Mouse (Mus musculus): ENCODE measurements around the gene Anks4b. TPM values are rescaled to one million over a fixed set of nuclear protein-coding genes. Genes with fewer than 3 reads are reported as not detected.

Anks4b gene
- polyA plus RNA-seq, 1 experiment from 2014 or later = not detected

GRCm38 (mm10) chr7:120163581-120164251 is 9.9 kb upstream of the Anks4b start:
- no peaks in the 10 kb centered on the region for H3K36me3 ChIP-seq
- H3K4me1 ChIP-seq (replicated peaks) = no peaks in the 10 kb centered on the region
- no peak overlapping the region for H3K9ac ChIP-seq
- H3K27ac ChIP-seq = no peak overlapping the region
- 88% methylated on average over 11 of the region's 11 CpGs for WGBS
- H3K27me3 ChIP-seq = no peaks in the 10 kb centered on the region
- no peaks in the 10 kb centered on the region for H3K9me3 ChIP-seq
- H3K4me2 ChIP-seq = no peak overlapping the region
- H3K4me3 ChIP-seq = no peak overlapping the region
- ATAC-seq (ENCODE audit: low FRiP score) = no peak

DNA sequence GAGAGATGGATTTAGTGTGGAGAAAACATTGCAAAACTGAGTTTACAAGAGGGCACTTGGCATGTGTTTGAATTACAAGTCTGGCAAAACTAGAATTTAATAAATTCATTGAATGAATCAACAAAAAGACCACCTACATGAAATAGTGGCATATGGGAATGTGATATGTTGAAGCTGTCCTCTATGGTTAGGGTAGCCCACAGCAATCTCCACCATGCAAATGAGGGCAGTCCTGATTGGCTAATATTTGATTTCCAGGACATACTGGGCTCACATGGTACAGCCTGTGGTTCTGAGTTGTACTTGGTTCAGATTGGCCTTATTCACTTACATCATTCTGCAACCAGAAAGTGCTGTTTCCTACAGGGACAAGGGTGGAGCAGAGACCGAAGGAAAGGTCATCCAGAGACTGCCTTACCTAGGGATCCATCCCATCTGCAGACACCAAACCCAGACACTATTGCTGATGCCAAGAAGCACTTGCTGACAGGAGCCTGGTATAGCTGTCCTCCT is 1.4 kb upstream of the Anks4b start:
- Histone ChIP-seq H3K4me2 (no peak overlapping the region), H3K9ac (no peak overlapping the region), H3K27ac (no peak overlapping the region), H3K36me3 (no peaks in the 10 kb centered on the region), H3K4me3 (no peak overlapping the region), H3K9me3 (no peaks in the 10 kb centered on the region), H3K27me3 (no peaks in the 10 kb centered on the region), H3K4me1 (replicated peaks) (no peaks in the 10 kb centered on the region)
- ATAC-seq (ENCODE audit: low FRiP score) = no peak
- WGBS = 100% methylated on average over 1 of the region's 1 CpGs

GRCm38 (mm10) chr7:120174723-120175504 is 1.3 kb downstream of the Anks4b start:
- H3K9ac ChIP-seq = no peak overlapping the region
- H3K4me1 ChIP-seq (replicated peaks) = no peaks in the 10 kb centered on the region; the same call in 1 of the 2 replicates
- no peak overlapping the region for H3K27ac ChIP-seq
- no peak for ATAC-seq (ENCODE audit: low FRiP score)
- no peaks in the 10 kb centered on the region for H3K27me3 ChIP-seq
- 86% methylated on average over 11 of the region's 11 CpGs for WGBS
- no peaks in the 10 kb centered on the region for H3K36me3 ChIP-seq
- no peak overlapping the region for H3K4me2 ChIP-seq
- H3K4me3 ChIP-seq = no peak overlapping the region
- no peaks in the 10 kb centered on the region for H3K9me3 ChIP-seq

- Histone ChIP-seq H3K36me3 (no peaks in the 10 kb centered on the region), H3K9me3 (no peaks in the 10 kb centered on the region), H3K9ac (no peak overlapping the region), H3K27ac (no peak overlapping the region), H3K4me1 (replicated peaks) (no peaks in the 10 kb centered on the region; the same call in 1 of the 2 replicates), H3K4me2 (no peak overlapping the region), H3K4me3 (no peak overlapping the region), H3K27me3 (no peaks in the 10 kb centered on the region)
- 83% methylated on average over 3 of the region's 3 CpGs for WGBS
- ATAC-seq (ENCODE audit: low FRiP score) = no peak
These were observed 4.0 kb downstream of the Anks4b start for GRCm38 (mm10) chr7:120177611-120178010.

- H3K4me3 ChIP-seq = no peak overlapping the region
- ATAC-seq (ENCODE audit: low FRiP score) = no peak
- WGBS = 37% methylated on average over 2 of the region's 2 CpGs
- H3K4me1 ChIP-seq (replicated peaks) = no peaks in the 10 kb centered on the region; the same call in 1 of the 2 replicates
- no peak overlapping the region for H3K27ac ChIP-seq
- H3K4me2 ChIP-seq = no peak overlapping the region
- H3K27me3 ChIP-seq = no peaks in the 10 kb centered on the region
- H3K9me3 ChIP-seq = no peaks in the 10 kb centered on the region
- H3K36me3 ChIP-seq = no peaks in the 10 kb centered on the region
- no peak overlapping the region for H3K9ac ChIP-seq
These were observed 5.3 kb downstream of the Anks4b start for GRCm38 (mm10) chr7:120178935-120179334.

GRCm38 (mm10) chr7:120180547-120180946 is 6.9 kb downstream of the Anks4b start:
- 90% methylated on average over 5 of the region's 5 CpGs for WGBS

GRCm38 (mm10) chr7:120181401-120182230 is 8.0 kb downstream of the Anks4b start:
- no peak overlapping the region for H3K4me3 ChIP-seq
- WGBS = 91% methylated on average over 4 of the region's 4 CpGs
- no peak for ATAC-seq (ENCODE audit: low FRiP score)

More at GRCm38 (mm10) chr7:120180547-120180946, 6.9 kb downstream of the Anks4b start:
- Histone ChIP-seq H3K9ac (no peak overlapping the region), H3K27me3 (no peaks in the 10 kb centered on the region), H3K4me1 (replicated peaks) (no peaks in the 10 kb centered on the region; the same call in 1 of the 2 replicates), H3K9me3 (no peaks in the 10 kb centered on the region), H3K4me2 (no peak overlapping the region), H3K27ac (no peak overlapping the region), H3K4me3 (no peak overlapping the region), H3K36me3 (no peaks in the 10 kb centered on the region)
- ATAC-seq (ENCODE audit: low FRiP score) = no peak

DNA sequence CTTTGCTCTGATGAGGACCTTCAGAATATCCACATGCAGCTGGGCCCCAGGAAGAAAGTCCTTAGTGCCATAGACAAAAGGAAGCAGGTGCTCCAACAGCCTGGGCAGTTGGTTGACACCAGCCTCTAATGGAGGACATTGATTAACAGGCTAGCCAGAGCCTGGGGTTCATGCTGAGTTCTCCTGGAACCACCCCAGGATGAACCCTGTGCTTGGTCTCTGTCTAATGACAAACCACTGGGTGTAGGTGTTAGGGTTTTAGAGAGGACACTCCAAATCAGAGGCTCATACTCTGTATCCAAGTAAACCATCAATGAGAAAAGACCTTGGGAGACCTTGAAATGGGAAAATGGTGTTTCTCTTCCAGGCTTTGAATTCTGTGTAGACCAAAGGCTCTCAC is 9.2 kb downstream of the Anks4b start:
- no peaks in the 10 kb centered on the region for H3K36me3 ChIP-seq
- no peak overlapping the region for H3K4me2 ChIP-seq
- H3K9me3 ChIP-seq = no peaks in the 10 kb centered on the region
- ATAC-seq (ENCODE audit: low FRiP score) = no peak
- H3K4me1 ChIP-seq (replicated peaks) = no peaks in the 10 kb centered on the region; the same call in 1 of the 2 replicates
- no peak overlapping the region for H3K4me3 ChIP-seq
- H3K27me3 ChIP-seq = no peaks in the 10 kb centered on the region
- no peak overlapping the region for H3K9ac ChIP-seq
- H3K27ac ChIP-seq = no peak overlapping the region

More at GRCm38 (mm10) chr7:120181401-120182230, 8.0 kb downstream of the Anks4b start:
- Histone ChIP-seq H3K27ac (no peak overlapping the region), H3K36me3 (no peaks in the 10 kb centered on the region), H3K9me3 (no peaks in the 10 kb centered on the region), H3K4me1 (replicated peaks) (no peaks in the 10 kb centered on the region; the same call in 1 of the 2 replicates), H3K4me2 (no peak overlapping the region), H3K27me3 (no peaks in the 10 kb centered on the region), H3K9ac (no peak overlapping the region)

DNA sequence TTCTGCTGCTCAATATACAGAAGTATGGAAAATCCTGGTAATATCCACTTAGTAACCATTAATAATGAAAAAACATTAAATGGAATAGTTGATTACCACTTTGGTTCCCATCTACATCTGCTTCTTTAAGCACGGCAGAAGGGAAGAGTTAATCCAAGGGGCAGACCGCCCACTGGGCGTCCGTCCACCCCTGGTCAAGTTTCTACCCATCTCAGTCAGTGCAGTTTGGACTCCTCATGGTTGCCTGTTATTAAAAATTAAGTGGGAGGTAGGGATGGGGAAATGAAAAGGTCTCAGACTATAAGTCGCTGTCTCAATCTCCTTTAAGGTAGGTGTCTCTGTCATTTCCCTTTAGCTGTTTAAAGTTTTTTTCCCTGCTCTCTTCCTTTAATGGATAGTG is 15.3 kb downstream of the Anks4b start:
- peaks cover 8% of the 10 kb centered on the region for H3K4me1 ChIP-seq (replicated peaks)
- no peak overlapping the region for H3K4me2 ChIP-seq
- H3K27ac ChIP-seq = no peak overlapping the region
- WGBS = 91% methylated on average over 5 of the region's 5 CpGs
- ATAC-seq (ENCODE audit: low FRiP score) = no peak
- H3K9me3 ChIP-seq = no peaks in the 10 kb centered on the region
- no peaks in the 10 kb centered on the region for H3K27me3 ChIP-seq
- no peaks in the 10 kb centered on the region for H3K36me3 ChIP-seq
- H3K4me3 ChIP-seq = no peak overlapping the region
- no peak overlapping the region for H3K9ac ChIP-seq

- 74% methylated on average over 8 of the region's 8 CpGs for WGBS
- H3K4me2 ChIP-seq = no peak overlapping the region
- peaks cover 8% of the 10 kb centered on the region for H3K4me1 ChIP-seq (replicated peaks)
- H3K27ac ChIP-seq = no peak overlapping the region
- no peaks in the 10 kb centered on the region for H3K27me3 ChIP-seq
- no peaks in the 10 kb centered on the region for H3K9me3 ChIP-seq
- H3K36me3 ChIP-seq = no peaks in the 10 kb centered on the region
- H3K9ac ChIP-seq = no peak overlapping the region
- H3K4me3 ChIP-seq = no peak overlapping the region
- ATAC-seq (ENCODE audit: low FRiP score) = no peak
These were observed 15.9 kb downstream of the Anks4b start for GRCm38 (mm10) chr7:120189369-120190149.

DNA sequence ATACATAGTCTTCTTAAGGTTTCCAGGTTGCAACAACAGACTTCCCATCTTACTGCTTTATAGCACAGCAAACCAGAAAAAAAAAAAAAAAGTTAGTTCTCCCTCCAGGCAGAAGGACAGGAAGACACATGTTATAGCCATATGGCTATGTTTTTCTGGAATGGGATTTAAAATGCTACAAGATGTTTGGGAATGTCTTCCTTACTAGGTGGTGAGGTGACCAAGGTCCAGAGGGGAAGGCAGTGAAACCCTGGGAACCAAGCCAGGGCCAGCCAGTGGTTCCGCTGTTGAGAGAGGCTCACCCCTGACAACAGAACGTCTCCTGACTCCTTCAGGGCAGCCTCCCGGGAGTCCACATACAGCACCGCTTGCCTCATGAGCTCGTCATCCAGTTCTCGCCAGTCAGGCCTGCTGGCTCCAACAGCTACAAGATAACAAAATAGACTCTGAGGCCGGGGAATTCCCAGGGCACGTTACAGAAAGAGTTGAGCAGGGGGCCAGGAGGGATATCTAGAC is 16.6 kb downstream of the Anks4b start:
- Histone ChIP-seq H3K36me3 (no peaks in the 10 kb centered on the region), H3K4me2 (no peak overlapping the region), H3K4me3 (no peak overlapping the region), H3K27ac (no peak overlapping the region), H3K9ac (no peak overlapping the region), H3K27me3 (no peaks in the 10 kb centered on the region), H3K4me1 (replicated peaks) (peaks cover 9% of the 10 kb centered on the region), H3K9me3 (no peaks in the 10 kb centered on the region)
- WGBS = 58% methylated on average over 8 of the region's 8 CpGs
- no peak for ATAC-seq (ENCODE audit: low FRiP score)
